Mouse (Mus musculus): Measurements from ENCODE around the gene Pard3.

Pard3 gene

GRCm38 (mm10) chr8:127588313-127588712 is 524.6 kb downstream of the Pard3 start:
- no peak for DNase-seq (ENCODE audit: extremely low read depth, low read depth, low spot score)

- DNase-seq (ENCODE audit: extremely low read depth, low read depth, low spot score), result no peak
Measured at GRCm38 (mm10) chr8:127589291-127589690, 525.6 kb downstream of the Pard3 start.

GRCm38 (mm10) chr8:127590674-127591186 is 527.0 kb downstream of the Pard3 start:
- no peak for DNase-seq (ENCODE audit: extremely low read depth, low read depth, low spot score)

GRCm38 (mm10) chr8:127592648-127593574 is 529.2 kb downstream of the Pard3 start:
- DNase-seq (ENCODE audit: extremely low read depth, low read depth, low spot score), result no peak

GRCm38 (mm10) chr8:127600641-127601040 is 536.9 kb downstream of the Pard3 start:
- DNase-seq (ENCODE audit: extremely low read depth, low read depth, low spot score), result no peak

GRCm38 (mm10) chr8:127603062-127603461 is 539.4 kb downstream of the Pard3 start:
- no peak for DNase-seq (ENCODE audit: extremely low read depth, low read depth, low spot score)

GRCm38 (mm10) chr8:127608541-127609270 is 545.0 kb downstream of the Pard3 start:
- no peak for DNase-seq (ENCODE audit: extremely low read depth, low read depth, low spot score)

GRCm38 (mm10) chr8:127609316-127609715 is 545.6 kb downstream of the Pard3 start:
- no peak for DNase-seq (ENCODE audit: extremely low read depth, low read depth, low spot score)

GRCm38 (mm10) chr8:127614206-127614605 is 550.5 kb downstream of the Pard3 start:
- DNase-seq (ENCODE audit: extremely low read depth, low read depth, low spot score), result no peak

- DNase-seq (ENCODE audit: extremely low read depth, low read depth, low spot score), result no peak
Measured at GRCm38 (mm10) chr8:127616681-127617080, 553.0 kb downstream of the Pard3 start.

- DNase-seq (ENCODE audit: extremely low read depth, low read depth, low spot score), result no peak
Measured at GRCm38 (mm10) chr8:127622137-127622536, 558.4 kb downstream of the Pard3 start.

- DNase-seq (ENCODE audit: extremely low read depth, low read depth, low spot score), result no peak
Measured at GRCm38 (mm10) chr8:127638232-127639087, 574.8 kb downstream of the Pard3 start.

GRCm38 (mm10) chr8:127639088-127639453 is 575.4 kb downstream of the Pard3 start:
- no peak for DNase-seq (ENCODE audit: extremely low read depth, low read depth, low spot score)

GRCm38 (mm10) chr8:127655559-127655958 is 591.9 kb downstream of the Pard3 start:
- no peak for DNase-seq (ENCODE audit: extremely low read depth, low read depth, low spot score)
